Mouse (Mus musculus) forebrain, embryonic 12.5 days (tissue): ENCODE measurements around the gene Atox1. TPM values are rescaled to one million over a fixed set of nuclear protein-coding genes. Genes with fewer than 3 reads are reported as not detected.

Source experiments
- ATAC-seq: fragments of 200-750 bp; cut with Nextera tagmentation; 2 replicates; pipeline ENCODE4 v1.8.0; 2017; ENCODE audit warnings: moderate TSS enrichment; ENCODE audit not compliant: low FRiP score
- H3K27ac ChIP-seq: fragments of 300-500 bp; sonication (generic); 2 replicates; pipeline ENCODE4 v1.5.1; 2016; ENCODE audit warnings: mild to moderate bottlenecking
- H3K27me3 ChIP-seq: fragments of 300-500 bp; sonication (generic); 2 replicates; pipeline ENCODE4 v1.6.1; 2016; ENCODE audit warnings: mild to moderate bottlenecking
- H3K36me3 ChIP-seq: fragments of 300-500 bp; sonication (generic); replicated peaks from 2 replicates; pipeline ENCODE4 v1.6.1; 2016; ENCODE audit warnings: mild to moderate bottlenecking
- H3K4me1 ChIP-seq: fragments of 300-500 bp; sonication (generic); 2 replicates; pipeline ENCODE4 v1.6.1; 2016
- H3K4me2 ChIP-seq: fragments of 300-500 bp; sonication (generic); 2 replicates; pipeline ENCODE4 v1.6.1; 2016; ENCODE audit warnings: mild to moderate bottlenecking, moderate library complexity
- H3K4me3 ChIP-seq: fragments of 300-500 bp; sonication (generic); replicated peaks from 2 replicates; pipeline ENCODE4 v1.5.1; 2016; ENCODE audit warnings: mild to moderate bottlenecking
- H3K9ac ChIP-seq: fragments of 300-500 bp; sonication (generic); 2 replicates; pipeline ENCODE4 v1.6.1; 2016; ENCODE audit warnings: mild to moderate bottlenecking
- H3K9me3 ChIP-seq: fragments of 300-500 bp; sonication (generic); 2 replicates; pipeline ENCODE4 v1.6.1; 2016
- WGBS: fragments of 180-500 bp; shearing (Covaris S2); methylation state at CpG from one replicate; pipeline ENCODE4 v1.1.7; 2016; 5-methylcytosine and 5-hydroxymethylcytosine counted together
- polyA plus RNA-seq: library from polyadenylated mRNA; unstranded; fragments of >200 nt; fragmentation: Nextera tagmentation; extraction: Ambion mirVana; gene quantifications from 2 replicates; pipeline ENCODE4 v1.2.1, GENCODE M21; 2016

Atox1 gene
- polyA plus RNA-seq, result 211 TPM in 2 replicates

GRCm38 (mm10) chr11:55461019-55461645, at the start of gene Atox1:
Gene Atox1, minus strand, starts transcription at chr11:55461239.
- WGBS, result under 1% methylated on average over 33 of the region's 36 CpGs
- Histone ChIP-seq H3K27ac (peak within 1 kb of the TSS; percentile 57), H3K4me2 (peak within 1 kb of the TSS; percentile 93)

GRCm38 (mm10) chr11:55505485-55505884, 44.4 kb upstream of the Atox1 start:
- Histone ChIP-seq H3K9ac (no peak overlapping the region), H3K9me3 (no peaks in the 10 kb centered on the region), H3K27ac (no peak overlapping the region), H3K4me2 (no peak overlapping the region), H3K27me3 (no peaks in the 10 kb centered on the region), H3K36me3 (peaks cover 34% of the 10 kb centered on the region), H3K4me3 (no peak overlapping the region), H3K4me1 (no peaks in the 10 kb centered on the region)
- ATAC-seq, result no peak
- WGBS, result 90% methylated on average over 3 of the region's 3 CpGs

More at GRCm38 (mm10) chr11:55461019-55461645, at the start of gene Atox1:
- peak within 1 kb of the TSS; percentile 72 for H3K4me3 ChIP-seq
- peaks cover 14% of the 10 kb centered on the region for H3K4me1 ChIP-seq
- peak; percentile 97 for ATAC-seq
- no peaks in the 10 kb centered on the region for H3K36me3 ChIP-seq
- no peaks in the 10 kb centered on the region for H3K9me3 ChIP-seq
- no peaks in the 10 kb centered on the region for H3K27me3 ChIP-seq
- H3K9ac ChIP-seq, result peak within 1 kb of the TSS; percentile 69

DNA sequence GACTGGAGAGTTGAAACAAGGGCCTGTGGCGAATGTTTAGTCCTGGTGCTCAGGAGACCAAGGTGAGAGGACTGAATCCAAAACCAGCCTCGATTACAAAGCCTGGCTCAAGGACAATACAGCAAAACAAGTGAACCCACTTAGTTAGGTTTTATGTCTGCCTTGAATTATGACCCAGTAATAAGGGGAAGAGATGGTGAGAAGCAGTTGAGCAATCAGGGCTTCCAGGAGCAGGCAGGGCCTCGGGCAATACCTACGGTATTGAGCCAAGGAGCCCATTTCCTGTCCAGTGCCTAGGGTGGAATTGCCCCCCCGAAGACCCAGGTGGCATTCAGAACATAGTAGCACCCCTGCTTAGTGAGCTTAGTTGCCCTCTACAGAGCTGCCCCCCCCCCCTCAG, 41.8 kb upstream of the Atox1 start:
- Histone ChIP-seq H3K9me3 (no peaks in the 10 kb centered on the region), H3K27me3 (no peaks in the 10 kb centered on the region), H3K4me1 (no peaks in the 10 kb centered on the region), H3K4me2 (no peak overlapping the region), H3K36me3 (peaks cover 57% of the 10 kb centered on the region), H3K9ac (no peak overlapping the region), H3K4me3 (no peak overlapping the region), H3K27ac (no peak overlapping the region)
- 90% methylated on average over 5 of the region's 5 CpGs for WGBS
- no peak for ATAC-seq

DNA sequence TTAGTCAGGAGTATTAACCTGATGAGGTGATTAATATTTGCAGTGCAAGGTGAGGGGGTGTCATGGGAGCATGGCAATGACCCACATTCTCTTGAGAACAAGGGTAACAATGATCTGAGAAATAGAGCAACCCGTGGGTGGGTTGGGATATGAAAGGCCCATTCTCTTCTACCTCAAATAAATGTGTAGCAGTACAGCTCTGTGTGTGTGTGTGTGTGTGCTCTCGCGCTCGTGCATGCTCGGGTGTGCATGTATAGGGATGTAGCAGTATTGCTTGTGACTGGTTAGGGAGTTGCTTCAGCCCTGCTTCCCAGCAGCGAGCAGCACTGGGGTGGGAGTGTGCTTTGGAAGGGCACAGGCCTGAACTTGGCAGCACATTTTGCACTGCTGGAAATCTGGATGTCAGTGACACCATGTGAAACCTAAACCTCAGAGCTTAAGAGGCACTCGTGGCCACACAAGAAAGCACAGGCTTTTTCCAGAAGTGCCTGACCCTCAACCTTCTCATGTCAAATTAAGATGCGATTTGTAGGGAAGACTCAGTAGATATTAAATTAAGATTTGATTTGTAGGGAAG, 41.0 kb upstream of the Atox1 start:
- no peaks in the 10 kb centered on the region for H3K4me1 ChIP-seq
- no peak overlapping the region for H3K27ac ChIP-seq
- 88% methylated on average over 8 of the region's 8 CpGs for WGBS
- no peak overlapping the region for H3K9ac ChIP-seq
- H3K27me3 ChIP-seq, result no peaks in the 10 kb centered on the region
- H3K36me3 ChIP-seq, result peaks cover 65% of the 10 kb centered on the region
- no peak overlapping the region for H3K4me2 ChIP-seq
- H3K9me3 ChIP-seq, result no peaks in the 10 kb centered on the region
- no peak for ATAC-seq
- H3K4me3 ChIP-seq, result no peak overlapping the region

GRCm38 (mm10) chr11:55497885-55498284, 36.8 kb upstream of the Atox1 start:
- H3K27ac ChIP-seq, result no peak overlapping the region
- H3K36me3 ChIP-seq, result peaks cover 94% of the 10 kb centered on the region
- no peak overlapping the region for H3K9ac ChIP-seq
- no peak overlapping the region for H3K4me3 ChIP-seq
- no peaks in the 10 kb centered on the region for H3K27me3 ChIP-seq
- 67% methylated on average over 5 of the region's 5 CpGs for WGBS
- no peak overlapping the region for H3K4me2 ChIP-seq
- ATAC-seq, result no peak
- no peaks in the 10 kb centered on the region for H3K9me3 ChIP-seq
- H3K4me1 ChIP-seq, result no peaks in the 10 kb centered on the region

DNA sequence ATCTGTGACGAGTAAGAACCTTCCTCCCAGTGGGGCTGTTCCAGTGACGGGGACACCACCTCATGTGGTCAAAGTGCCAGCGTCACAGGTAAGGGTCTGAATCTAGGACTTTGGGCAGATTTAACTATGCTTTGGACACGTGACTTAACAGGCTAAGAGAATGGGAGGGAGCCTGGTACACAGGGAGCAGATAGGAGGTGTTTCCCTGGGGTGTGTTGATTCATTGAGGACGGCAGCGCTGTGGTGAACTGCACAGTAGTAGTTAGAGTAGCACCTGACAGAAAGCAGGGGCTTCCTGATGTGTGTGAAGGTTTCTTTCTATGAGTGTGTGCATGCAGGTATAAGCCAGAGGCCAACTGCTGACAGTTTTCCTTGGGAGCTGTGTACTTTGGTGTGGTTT, 35.1 kb upstream of the Atox1 start:
- H3K4me3 ChIP-seq, result no peak overlapping the region
- 86% methylated on average over 6 of the region's 6 CpGs for WGBS
- H3K4me2 ChIP-seq, result no peak overlapping the region
- H3K9ac ChIP-seq, result no peak overlapping the region
- no peaks in the 10 kb centered on the region for H3K9me3 ChIP-seq
- no peak overlapping the region for H3K27ac ChIP-seq
- no peaks in the 10 kb centered on the region for H3K27me3 ChIP-seq
- H3K36me3 ChIP-seq, result peaks cover 94% of the 10 kb centered on the region
- no peak for ATAC-seq
- no peaks in the 10 kb centered on the region for H3K4me1 ChIP-seq

GRCm38 (mm10) chr11:55485443-55485842, 24.4 kb upstream of the Atox1 start:
- Histone ChIP-seq H3K4me3 (no peak overlapping the region), H3K4me1 (peaks cover 3% of the 10 kb centered on the region; the same call in 1 of the 2 replicates), H3K4me2 (no peak overlapping the region), H3K36me3 (peaks cover 78% of the 10 kb centered on the region), H3K27ac (no peak overlapping the region), H3K27me3 (no peaks in the 10 kb centered on the region), H3K9ac (no peak overlapping the region), H3K9me3 (no peaks in the 10 kb centered on the region)
- 96% methylated on average over 7 of the region's 7 CpGs for WGBS
- no peak for ATAC-seq

GRCm38 (mm10) chr11:55473219-55473618, 12.2 kb upstream of the Atox1 start:
- no peak overlapping the region for H3K27ac ChIP-seq
- H3K27me3 ChIP-seq, result no peaks in the 10 kb centered on the region
- ATAC-seq, result no peak
- 97% methylated on average over 3 of the region's 3 CpGs for WGBS
- no peak overlapping the region for H3K4me3 ChIP-seq
- H3K9me3 ChIP-seq, result no peaks in the 10 kb centered on the region
- H3K36me3 ChIP-seq, result peaks cover 31% of the 10 kb centered on the region
- H3K4me1 ChIP-seq, result peaks cover 20% of the 10 kb centered on the region
- no peak overlapping the region for H3K9ac ChIP-seq
- no peak overlapping the region for H3K4me2 ChIP-seq

- Histone ChIP-seq H3K4me3 (peak overlapping the region; percentile 96), H3K9ac (no peak overlapping the region), H3K4me2 (peak overlapping the region; percentile 79), H3K9me3 (no peaks in the 10 kb centered on the region), H3K27me3 (no peaks in the 10 kb centered on the region), H3K27ac (no peak overlapping the region), H3K4me1 (peaks cover 24% of the 10 kb centered on the region), H3K36me3 (peaks cover 31% of the 10 kb centered on the region)
- WGBS, result 97% methylated on average over 7 of the region's 7 CpGs
- ATAC-seq, result no peak
These were observed 10.4 kb upstream of the Atox1 start for GRCm38 (mm10) chr11:55471467-55471866.

DNA sequence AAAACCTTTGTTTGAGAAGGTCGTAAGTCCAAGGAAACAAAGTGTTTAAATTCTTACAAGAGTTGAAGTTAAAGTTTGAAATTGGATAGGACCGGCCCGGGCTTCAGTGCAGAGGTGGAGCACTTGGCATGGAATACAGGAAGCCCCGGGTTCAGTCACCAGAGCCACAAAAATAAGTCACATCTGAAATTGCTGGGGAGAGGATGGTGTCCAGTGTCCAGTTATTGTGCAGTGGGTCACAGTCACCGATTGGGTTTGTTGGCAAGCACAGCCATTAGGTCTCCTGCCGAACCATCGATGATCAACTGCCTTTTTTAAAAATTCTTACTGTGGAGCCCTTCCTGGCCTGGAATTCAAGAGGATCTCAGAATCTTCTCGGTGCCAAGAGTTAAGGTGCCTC, 9.7 kb upstream of the Atox1 start:
- Histone ChIP-seq H3K4me3 (peak overlapping the region; percentile 96), H3K27me3 (no peaks in the 10 kb centered on the region), H3K4me1 (peaks cover 24% of the 10 kb centered on the region), H3K27ac (no peak overlapping the region), H3K9me3 (no peaks in the 10 kb centered on the region), H3K4me2 (peak overlapping the region; percentile 79), H3K36me3 (peaks cover 31% of the 10 kb centered on the region), H3K9ac (peak overlapping the region; percentile 98)
- WGBS, result 73% methylated on average over 8 of the region's 8 CpGs
- no peak for ATAC-seq

GRCm38 (mm10) chr11:55469923-55470691, 9.1 kb upstream of the Atox1 start:
- peaks cover 24% of the 10 kb centered on the region for H3K4me1 ChIP-seq
- no peaks in the 10 kb centered on the region for H3K9me3 ChIP-seq
- WGBS, result under 1% methylated on average over 46 of the region's 46 CpGs
- H3K4me3 ChIP-seq, result peak overlapping the region; percentile 96
- peaks cover 31% of the 10 kb centered on the region for H3K36me3 ChIP-seq
- peak overlapping the region; percentile 98 for H3K9ac ChIP-seq
- H3K4me2 ChIP-seq, result peak overlapping the region; percentile 79
- peak overlapping the region; percentile 89 for H3K27ac ChIP-seq
- ATAC-seq, result no peak
- no peaks in the 10 kb centered on the region for H3K27me3 ChIP-seq

GRCm38 (mm10) chr11:55469048-55469843, 8.2 kb upstream of the Atox1 start, which contains the start of gene G3bp1:
Gene G3bp1, plus strand, starts transcription at chr11:55469685.
- peak; percentile 98 for ATAC-seq
- Histone ChIP-seq H3K27ac (peak within 1 kb of the TSS; percentile 90), H3K36me3 (peaks cover 24% of the 10 kb centered on the region), H3K9me3 (no peaks in the 10 kb centered on the region), H3K4me2 (peak within 1 kb of the TSS; percentile 79), H3K4me3 (peak within 1 kb of the TSS; percentile 96), H3K4me1 (peaks cover 24% of the 10 kb centered on the region), H3K27me3 (no peaks in the 10 kb centered on the region), H3K9ac (peak within 1 kb of the TSS; percentile 98)
- WGBS, result under 1% methylated on average over 57 of the region's 57 CpGs
